8 mouse cellular contexts compared by ENCODE assay signal in the genomic region with DNA sequence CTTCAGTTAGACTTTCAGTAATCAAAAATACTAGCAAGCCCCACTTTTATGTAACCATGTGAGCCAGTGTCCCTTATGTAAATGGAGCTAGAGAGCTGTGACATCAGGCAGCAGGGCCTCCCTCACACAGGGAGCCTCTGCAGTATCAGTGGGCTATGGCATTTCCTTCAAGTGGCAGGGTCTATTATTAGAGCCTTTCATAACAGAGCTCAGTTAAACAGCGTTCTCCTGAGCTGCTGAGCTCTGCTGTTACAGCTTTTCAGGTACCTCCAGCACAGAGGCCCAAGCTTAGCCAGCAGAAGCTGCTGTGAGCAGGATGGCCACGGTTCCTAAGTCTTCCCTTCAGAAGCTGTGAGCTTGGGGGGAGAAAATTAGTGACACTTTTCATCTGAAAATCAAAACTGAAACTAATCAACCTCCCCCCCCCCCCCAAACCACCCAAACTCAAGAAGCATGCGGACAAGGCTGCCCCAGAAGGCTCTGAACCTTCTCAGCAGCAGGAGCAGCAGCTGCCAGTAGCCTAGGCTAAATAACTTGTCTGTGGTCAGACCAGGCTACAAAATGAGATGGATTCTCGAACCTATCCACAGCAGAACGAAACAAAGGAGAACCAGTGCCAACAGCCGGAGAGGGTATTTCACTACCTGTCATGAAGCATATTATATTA. TPM values are rescaled to one million over a fixed set of nuclear protein-coding genes. Genes with fewer than 3 reads are reported as not detected.
A peak's percentile ranks its signal among the peaks of the same experiment; 100 is the strongest.
DNase-seq lines count a peak whose midpoint lies in the region; TF ChIP-seq lines count a peak whose summit lies in the region.

No protein-coding gene starts in this region.

- H3K36me3 ChIP-seq in splenic B cell, adult 2 months (ENCODE audit: control insufficient read depth, insufficient read depth, low read length, poor library complexity, severe bottlenecking), result no peaks in the 10 kb centered on the region

- peak; percentile 45 for DNase-seq in gastrocnemius, adult 18-20 months (ENCODE audit: low spot score)
- no peak for DNase-seq in gastrocnemius, postnatal 14 days
- peak; percentile 78 for DNase-seq in right cerebral cortex, adult 18-20 months
- DNase-seq in right cerebral cortex, postnatal 14 days, result no peak
- peak; percentile 29 to 51 for DNase-seq in left cerebral cortex, adult 2 months (ENCODE audit: extremely low spot score in 1 of 2, low spot score in 2 of 2)
- peak; percentile 67 for DNase-seq in splenic B cell, adult 2 months (ENCODE audit: low read depth, low spot score)
- no peak for DNase-seq in thymus, postnatal 14 days
- DNase-seq in urinary bladder, adult 18-20 months (ENCODE audit: low spot score in 2 of 2), result no peak

- no peak for TF ChIP-seq CTCF in left cerebral cortex, adult 2 months (IDR thresholded peaks at IDR 0.05)

- no peaks in the 10 kb centered on the region for H3K27me3 ChIP-seq in splenic B cell, adult 2 months (ENCODE audit: control insufficient read depth, insufficient read depth, low read length, poor library complexity, severe bottlenecking)

- H3K4me3 ChIP-seq in left cerebral cortex, adult 2 months, result no peak overlapping the region

- intact Hi-C loops in gastrocnemius, postnatal 14 days (cut with DNase I; ENCODE audit: low total_unique reads), result no loop called here
- intact Hi-C loops in left cerebral cortex, adult 2 months (cut with DNase I), result no loop called here

- H3K27ac ChIP-seq in left cerebral cortex, adult 2 months, result peak overlapping the region; percentile 70

RNA-seq across cellular contexts. Expression of gene Zfp706, which starts 20.2 kb away (rescaled TPM):
- 100 to 1,000 TPM; 115 to 131 TPM for total RNA-seq in gastrocnemius, adult 18-20 months (2021)
- total RNA-seq in gastrocnemius, postnatal 14 days (2021), result 100 to 1,000 TPM; 134 to 157 TPM
- total RNA-seq in left cerebral cortex, adult 2 months (2021), result 100 to 1,000 TPM; 214 to 217 TPM

Comparison
In these comparisons a context has a peak if more than half of its experiments do, and no peak if none do; other contexts are left out.
1. DNase-seq: peak in gastrocnemius, adult 18-20 months (single experiment), right cerebral cortex, adult 18-20 months (single experiment), left cerebral cortex, adult 2 months (2 of 2) and splenic B cell, adult 2 months (single experiment); none in gastrocnemius, postnatal 14 days (single experiment), right cerebral cortex, postnatal 14 days (single experiment), thymus, postnatal 14 days (single experiment) and urinary bladder, adult 18-20 months (0 of 2).